Mouse (Mus musculus) embryo, embryonic 11 days (tissue): ENCODE data around the gene Cd300lb.

Source experiments
- DNase-seq: peaks from one replicate; pipeline ENCODE4 v3.0.0-alpha.2; 2015

Gene Cd300lb

DNA sequence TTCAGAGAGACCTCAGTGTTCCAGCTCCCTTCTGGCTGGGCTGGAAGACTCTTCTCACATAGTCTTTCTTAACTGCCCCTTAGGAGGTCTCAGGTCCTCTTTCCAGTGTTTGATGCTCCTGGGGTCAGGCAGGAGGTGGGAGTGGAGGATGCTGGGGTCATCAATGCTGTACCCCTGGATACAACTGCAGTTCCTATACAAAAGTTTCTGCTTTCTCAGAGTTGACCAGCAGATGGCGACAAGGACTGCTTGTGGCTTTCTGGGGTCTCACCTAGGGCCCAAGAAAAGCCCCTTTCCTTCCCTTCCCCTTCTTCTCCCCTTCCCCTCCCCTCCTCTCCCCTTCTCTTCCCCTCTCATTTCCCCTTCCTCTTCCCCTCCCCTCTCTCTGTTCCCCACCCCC, 53.6 kb downstream of the Cd300lb start:
- DNase-seq, result peak; percentile 69

DNA sequence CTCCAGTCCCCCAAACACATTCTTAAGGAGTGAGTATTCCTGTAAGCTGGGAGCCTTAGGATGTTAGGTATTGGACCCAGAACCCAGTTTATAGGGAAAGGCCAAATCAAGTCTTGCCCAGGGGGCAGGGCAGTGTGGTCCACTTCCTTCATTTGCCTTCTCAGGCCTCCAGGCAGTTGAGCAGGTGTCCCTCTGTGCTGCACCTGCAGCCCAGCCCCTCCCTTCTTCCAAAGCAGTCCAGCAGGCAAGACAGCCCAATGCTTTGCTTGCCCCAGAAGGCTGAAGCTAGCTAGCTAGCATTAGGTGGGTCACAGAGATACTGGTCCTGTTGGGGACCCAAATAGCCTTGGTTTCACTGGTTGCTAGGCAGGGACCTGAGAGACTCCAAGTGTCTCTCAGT, 54.0 kb downstream of the Cd300lb start:
- no peak for DNase-seq

DNA sequence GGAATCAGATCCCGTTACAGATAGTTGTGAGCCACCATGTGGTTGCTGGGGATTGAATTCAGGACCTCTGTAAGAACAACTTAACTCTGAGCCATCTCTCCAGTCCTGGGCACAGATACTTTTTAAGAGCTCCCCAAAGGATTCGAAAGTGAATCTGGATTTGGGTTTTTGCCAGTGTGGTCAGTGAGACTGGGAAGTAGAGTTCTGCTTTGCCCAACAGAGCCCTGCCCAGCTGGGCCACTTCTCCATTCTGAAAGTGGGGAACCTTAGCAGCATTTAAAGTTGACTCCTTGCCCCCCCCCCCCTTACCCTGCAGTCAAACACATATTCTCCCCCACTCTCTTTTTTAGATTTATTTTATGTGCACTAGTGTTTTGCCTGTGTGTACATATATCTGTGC, 54.5 kb downstream of the Cd300lb start:
- no peak for DNase-seq

DNA sequence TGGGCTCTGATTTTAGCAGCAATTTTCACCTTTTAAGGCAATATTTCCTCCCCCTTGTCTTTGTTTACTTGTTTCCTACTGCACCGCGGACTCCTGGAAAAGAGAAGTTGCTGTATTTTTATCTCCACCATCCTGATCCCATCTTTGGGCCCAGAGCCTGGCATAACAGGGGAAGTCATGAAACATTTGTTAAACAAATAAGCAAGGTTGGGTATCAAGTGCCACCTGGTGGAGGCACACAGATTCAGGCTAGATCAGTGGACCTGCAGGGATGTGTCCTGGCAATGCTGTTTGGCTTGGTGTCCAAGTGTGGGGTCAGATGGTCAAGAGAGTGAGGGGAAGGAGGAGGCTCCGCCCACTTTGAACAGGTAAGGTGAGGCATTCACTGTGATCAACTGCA, 57.0 kb downstream of the Cd300lb start:
- peak; percentile 62 for DNase-seq

DNA sequence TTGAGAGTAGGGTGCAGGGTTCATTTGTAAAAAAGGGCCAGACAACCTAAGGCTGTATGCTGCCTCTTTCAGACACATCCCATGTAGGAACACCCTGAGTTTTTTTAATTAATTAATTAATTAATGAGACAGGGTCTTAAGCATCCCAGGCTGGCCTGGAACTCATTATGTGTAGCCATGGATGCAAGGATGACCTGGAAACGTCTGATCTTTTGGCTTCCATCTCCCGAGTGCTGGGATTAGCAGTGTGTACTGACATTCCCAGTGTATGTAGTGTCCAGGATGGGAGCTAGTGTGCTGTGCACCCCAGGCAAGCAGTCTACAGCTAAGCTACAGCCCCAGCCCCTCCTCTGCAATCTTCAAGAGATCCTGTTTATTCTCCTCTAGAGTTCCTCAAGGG, 57.6 kb downstream of the Cd300lb start:
- DNase-seq, result no peak

DNA sequence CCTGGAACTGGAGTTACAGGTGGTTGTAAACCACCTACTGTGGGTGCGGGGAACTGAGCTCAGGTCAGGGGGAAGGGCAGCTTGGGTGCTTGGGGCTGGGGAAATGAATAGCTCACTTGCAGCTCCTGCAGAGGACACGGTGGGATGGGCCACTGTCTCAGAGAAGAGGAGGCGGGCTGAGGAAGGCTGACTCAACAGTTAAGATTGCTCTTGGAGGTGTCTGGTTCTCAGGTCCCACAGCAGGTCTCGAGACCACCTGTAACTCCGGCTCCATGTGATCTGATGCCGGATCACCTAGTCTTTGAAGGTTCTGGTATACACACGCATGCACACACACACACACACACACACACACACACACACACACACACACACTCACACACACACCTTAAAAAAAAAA, 58.0 kb downstream of the Cd300lb start:
- no peak for DNase-seq

DNA sequence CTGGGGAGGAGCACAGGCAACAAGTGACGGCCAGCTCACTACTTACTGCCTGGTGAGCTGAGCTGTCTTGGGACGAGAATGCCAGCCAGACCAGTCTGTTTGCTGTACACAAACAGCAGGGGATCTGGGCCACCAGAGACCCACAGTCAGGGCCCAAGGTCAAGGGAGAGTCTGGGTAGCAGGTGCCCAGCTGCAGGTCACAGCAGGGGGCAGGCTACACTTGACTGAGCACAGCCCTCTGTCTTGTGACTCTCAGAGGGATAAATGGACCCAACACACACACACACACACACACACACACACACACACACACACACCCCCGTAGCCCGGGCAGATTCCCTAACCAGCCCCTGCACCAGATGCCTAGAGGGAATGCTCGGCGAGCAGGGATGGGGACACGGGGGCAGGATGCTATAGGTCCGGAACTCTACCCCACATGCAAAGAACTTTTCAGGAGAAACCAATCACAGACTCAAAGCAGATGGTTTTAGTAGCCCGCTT, 58.8 kb downstream of the Cd300lb start:
- DNase-seq, result peak; percentile 37

DNA sequence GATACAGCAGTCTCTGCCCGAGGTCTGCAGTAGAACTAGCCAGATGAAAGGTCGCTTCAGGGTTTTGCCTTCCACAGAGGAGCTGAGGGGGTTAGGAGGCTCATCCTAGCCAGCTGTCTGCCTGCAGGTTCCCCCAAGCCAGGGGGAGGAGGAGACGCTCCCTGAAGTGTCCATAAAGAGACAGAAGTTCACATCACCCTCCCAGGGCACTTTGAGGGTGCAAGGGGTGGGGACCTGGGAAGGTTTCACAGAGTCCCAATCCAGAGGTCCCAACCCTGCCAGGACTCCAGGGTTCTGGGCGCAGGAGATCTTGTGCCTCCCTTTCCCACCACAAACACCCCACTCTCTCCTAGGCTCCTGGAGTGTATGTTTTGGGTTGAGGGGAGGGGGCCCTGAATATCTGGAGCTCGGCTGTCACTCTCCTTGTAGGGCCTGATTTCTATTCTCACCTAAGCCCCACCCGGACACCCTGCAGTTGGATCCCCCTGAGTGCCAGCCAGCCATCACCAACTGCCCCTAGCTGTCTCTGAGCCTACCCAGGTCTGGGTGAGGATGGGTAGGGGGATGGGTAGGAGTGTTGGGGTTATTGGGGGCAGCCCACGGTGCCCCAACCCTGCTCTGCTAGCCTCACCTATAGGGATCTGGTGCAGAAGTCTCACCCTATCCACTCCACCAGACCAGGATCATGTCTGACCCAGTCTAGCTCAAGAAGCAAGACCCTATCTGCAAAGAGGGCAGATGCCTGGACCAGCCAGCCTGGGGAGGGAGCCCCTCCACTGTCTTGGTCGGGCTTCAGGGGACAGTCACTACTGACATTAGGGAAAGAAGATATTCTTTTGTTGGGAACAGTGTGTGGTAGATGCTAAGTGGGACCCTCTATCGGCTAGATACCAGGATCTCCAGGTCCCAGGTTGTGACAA, 59.7 kb downstream of the Cd300lb start:
- no peak for DNase-seq

DNA sequence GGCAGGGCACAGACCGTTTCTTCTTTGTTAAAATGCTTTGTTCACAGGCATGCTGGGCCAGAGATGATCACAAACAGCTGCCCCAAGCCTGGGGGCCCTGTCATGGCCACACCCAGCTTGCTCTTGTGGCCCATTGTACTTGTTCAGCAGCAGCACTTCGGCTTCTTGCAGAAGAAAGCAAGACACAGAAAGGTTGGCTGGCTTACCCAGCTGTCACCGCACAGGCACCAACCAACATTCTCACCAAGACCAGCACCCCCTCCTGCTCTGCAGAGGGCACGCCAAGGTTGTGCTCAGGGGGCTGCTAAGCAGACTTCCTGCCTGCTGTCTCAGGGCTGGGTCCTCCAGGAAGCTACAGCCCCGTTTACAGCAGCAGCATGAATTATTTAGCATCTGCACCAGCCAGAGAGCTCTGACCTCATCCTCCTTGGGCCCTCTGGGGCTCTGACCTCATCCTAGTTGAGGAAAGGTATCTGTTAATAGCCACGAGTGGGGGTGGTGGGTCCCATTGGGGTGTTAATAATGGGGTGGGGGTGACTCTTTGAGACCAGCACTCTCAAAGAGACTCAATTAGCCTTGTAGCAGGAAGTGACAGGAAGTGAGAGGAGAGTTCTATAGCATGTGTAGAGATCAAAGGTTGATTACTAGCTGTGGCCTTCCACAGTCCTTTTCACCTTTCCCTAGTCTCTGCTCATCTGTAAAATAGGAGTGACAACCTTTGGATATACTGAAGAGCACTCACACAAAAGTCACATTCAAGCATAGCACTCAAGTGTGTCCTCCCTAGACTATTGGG, 61.0 kb downstream of the Cd300lb start:
- peak; percentile 56 for DNase-seq
